Mouse (Mus musculus) heart, postnatal 4 days (tissue): ENCODE results near the gene Zmat5. TPM values are rescaled to one million over a fixed set of nuclear protein-coding genes. Genes with fewer than 3 reads are reported as not detected.
"Not testable (repeated sequence)": the region's sequence is repeated elsewhere in the genome, so short reads cannot be mapped to it uniquely, and the experiment has no call there.

Source experiments
- DNase-seq: peaks from one replicate; pipeline ENCODE4 v3.0.0; 2021
- total RNA-seq, 2 experiments: library from RNA; stranded (reverse); gene quantifications; 2 replicates each; pipeline ENCODE4 v1.2.3; 2021

Zmat5 gene
- total RNA-seq, 2 experiments from 2014 or later = 22.1 to 23.4 TPM

- no peak for DNase-seq
Observed at GRCm38 (mm10) chr11:4690353-4690752, 14.1 kb upstream of the Zmat5 start.

DNA sequence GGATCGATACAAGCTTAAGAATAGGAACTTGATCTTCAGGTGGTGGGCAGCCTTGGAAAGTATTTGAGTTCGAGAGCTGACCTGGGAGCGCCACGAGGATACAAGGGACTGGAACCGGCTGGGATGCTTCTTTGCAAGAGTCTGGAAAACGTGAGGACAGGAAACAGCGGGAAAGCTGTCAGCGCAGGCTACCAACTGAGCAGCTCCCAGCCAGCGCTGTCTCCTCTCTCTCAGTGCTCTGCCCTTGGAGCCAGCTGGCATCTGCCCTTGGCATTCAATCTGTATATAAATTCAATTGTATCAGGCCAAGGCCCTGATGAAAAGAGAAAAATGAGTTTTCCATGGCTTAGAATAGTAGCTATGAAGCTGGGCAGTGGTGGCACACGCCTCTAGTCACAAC is 13.3 kb upstream of the Zmat5 start:
- peak; percentile 24 for DNase-seq

DNA sequence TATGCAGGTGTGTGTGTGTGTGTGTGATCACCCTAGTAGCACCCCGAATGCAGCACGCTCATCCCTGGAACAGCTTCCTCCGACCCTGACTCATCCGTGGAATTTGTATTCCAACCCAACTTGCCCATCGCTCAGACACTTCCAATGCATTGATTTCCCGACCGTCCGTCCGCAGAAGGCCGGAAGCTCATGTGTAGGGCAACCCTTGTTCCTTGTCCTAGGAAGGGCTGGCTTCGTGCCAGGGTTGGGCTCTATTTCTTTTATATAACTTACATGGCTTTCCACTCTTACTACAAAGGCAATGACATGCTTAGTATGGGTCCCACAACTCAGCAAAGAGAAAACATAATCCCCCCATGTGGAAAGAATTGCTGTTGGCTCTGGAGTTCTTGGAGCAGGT is 12.3 kb upstream of the Zmat5 start:
- no peak for DNase-seq

DNA sequence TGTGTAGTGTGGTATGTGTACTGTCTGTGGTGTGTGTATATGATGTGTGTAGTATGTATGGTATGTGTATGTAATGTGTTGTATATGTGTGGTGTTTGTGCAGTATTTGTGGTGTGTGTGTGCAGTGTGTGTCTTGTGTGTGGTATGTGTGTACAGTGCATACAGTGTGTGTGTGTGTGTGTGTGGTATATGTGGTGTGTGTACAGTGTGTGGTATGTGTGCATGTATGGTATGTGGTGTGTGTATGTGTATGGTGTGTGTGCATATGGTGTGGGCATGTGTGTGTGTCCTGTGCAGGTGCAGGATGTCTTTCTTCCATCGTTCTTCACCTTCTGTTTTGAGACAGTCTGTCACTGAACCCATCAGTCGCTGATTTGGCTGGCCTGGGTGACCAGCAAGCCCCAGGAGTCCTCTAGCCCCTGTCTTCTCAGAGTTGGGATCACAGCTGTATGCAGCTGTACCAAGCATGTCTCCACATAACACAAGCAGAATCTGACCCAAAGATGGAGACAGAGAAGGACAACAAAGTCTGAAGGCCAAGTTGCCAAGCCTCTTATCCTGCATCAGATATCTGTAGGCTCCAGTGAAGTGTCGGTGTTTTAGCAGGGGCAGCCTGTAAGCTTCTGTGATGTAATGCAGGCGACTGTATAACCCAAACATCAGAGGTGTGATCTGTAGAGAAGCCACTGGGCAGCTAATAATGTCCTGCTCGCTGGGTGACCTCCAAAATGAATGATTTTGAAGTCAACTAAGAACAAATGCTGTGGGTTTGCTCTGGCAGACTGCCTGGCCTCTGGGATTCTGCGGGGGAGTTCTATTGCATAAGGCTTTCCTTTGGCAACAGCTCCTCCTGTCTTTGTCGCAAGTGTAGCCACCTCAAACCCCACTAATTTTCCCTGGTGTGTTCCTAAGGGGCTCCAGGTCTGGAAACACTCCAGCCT is 7.2 kb upstream of the Zmat5 start:
- DNase-seq = peak; percentile 84

GRCm38 (mm10) chr11:4700726-4701125 is 3.8 kb upstream of the Zmat5 start:
- DNase-seq = no peak

DNA sequence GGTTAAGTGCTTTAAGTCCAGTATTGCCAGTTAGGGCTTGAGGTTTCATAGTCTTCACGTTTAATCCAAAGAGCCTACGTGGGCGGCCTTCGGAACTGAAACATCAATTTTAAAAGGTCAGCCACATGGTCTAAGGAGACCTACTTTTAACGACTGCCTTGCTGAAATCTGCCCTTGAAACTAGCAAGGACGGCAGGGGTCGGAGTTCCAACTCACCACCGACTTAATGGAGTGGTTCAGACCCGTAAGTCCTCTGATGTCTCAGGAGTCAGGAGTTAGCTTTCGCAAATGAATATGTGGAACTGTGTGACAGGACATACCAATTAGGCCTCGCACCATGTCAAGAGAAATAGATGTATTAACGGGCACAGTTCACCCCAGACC is 798 bp upstream of the Zmat5 start:
- no peak for DNase-seq

GRCm38 (mm10) chr11:4705178-4705577 is 700 bp downstream of the Zmat5 start:
- no peak for DNase-seq

- DNase-seq = not testable (repeated sequence)
Observed at GRCm38 (mm10) chr11:4710188-4710587, 5.7 kb downstream of the Zmat5 start.

DNA sequence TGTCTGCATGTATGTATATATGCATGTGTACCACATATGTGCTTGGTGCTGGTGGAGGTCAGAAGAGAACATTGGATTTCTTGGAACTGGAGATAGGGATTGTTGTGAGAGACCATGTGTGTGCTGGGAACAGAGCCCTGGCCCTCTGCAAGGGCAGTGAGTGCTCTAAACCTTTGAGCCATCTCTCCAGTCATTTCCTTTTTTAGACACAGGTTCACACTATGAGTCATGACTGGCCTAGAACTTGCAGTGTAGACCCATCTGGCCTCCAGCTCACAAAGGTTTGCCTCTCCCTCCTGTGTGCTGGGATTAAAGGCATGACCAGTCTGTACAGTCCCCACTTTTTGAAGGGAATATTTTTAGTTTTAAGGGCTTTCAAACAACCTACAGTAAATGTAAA is 8.3 kb downstream of the Zmat5 start:
- DNase-seq = no peak

DNA sequence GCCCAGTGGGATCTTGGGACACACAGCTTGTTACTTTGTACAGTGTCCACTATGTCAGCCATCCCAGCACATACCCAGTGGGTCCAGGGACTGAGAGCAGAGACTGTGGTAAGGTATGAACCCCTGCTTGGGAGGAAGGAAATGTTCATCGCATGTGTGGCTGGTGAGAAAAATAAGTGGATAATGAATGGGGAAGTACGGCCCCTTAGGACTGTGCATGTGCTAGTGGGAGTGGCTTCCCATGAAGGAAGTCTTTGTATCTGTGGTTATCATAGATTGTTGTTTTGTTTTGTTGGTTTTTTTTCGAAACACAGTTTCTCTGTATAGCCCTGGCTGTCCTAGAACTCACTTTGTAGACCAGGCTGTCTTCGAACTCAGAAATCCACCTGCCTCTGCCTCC is 10.2 kb downstream of the Zmat5 start:
- no peak for DNase-seq

GRCm38 (mm10) chr11:4715596-4715995 is 11.1 kb downstream of the Zmat5 start:
- no peak for DNase-seq

- DNase-seq = no peak
Observed at GRCm38 (mm10) chr11:4716530-4717236, 12.2 kb downstream of the Zmat5 start.

DNA sequence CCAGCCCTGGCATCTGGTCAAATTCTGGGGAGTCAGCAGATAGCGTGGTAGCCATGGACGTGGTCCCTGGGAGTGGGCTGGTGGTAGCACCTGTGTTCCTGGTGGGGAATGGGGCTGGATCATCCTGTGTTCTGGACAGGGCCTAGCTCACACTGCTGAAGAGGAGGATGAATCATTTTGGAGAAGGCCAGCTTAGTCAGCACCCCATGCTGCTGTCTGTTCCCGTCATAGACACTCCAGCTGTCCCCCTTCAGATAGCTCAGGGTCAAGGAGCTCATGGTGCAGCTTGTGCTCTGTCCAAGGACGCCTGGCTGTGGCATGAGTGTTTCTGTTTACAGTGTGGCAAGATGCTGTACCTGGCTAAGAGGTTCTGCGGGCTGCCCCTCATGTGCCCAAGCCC is 14.1 kb downstream of the Zmat5 start:
- DNase-seq = no peak

- DNase-seq = no peak
Observed at GRCm38 (mm10) chr11:4719961-4720360, 15.5 kb downstream of the Zmat5 start.

- no peak for DNase-seq
Observed at GRCm38 (mm10) chr11:4720393-4720792, 15.9 kb downstream of the Zmat5 start.

DNA sequence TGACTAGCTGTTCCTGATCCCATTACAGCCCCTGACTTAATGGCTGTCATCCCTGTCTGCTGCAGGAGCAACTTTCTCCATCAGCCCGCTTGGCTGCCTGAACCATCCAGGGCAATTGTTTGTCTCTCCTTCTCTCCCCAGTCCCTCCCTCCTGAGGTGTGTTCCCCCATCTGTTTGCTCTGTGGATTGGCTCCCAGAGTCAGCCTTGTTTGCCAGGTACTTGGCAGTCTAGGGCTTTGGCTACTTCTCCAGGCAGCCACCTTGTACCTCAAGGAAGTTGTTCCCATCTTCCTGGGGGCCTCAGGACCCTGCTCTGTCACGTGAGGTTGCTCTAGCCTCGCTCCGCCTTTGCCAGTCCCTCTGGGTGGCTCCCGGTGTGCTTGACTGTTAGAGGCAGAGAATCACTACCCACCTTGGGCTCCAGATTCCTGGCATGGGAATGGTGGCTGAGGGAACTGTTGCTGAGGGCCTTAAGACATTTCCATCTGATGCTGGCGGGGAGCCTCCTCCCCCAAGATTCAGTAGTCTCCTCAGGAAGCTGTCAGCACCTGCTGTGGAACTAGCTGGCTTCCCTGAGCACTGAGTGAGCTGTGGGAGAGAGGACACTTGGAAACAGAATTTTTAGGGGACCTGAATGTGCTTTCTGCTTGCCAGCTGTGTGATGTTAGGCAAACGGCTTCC is 16.6 kb downstream of the Zmat5 start:
- no peak for DNase-seq

- DNase-seq = no peak
Observed at GRCm38 (mm10) chr11:4721728-4722127, 17.2 kb downstream of the Zmat5 start.

DNA sequence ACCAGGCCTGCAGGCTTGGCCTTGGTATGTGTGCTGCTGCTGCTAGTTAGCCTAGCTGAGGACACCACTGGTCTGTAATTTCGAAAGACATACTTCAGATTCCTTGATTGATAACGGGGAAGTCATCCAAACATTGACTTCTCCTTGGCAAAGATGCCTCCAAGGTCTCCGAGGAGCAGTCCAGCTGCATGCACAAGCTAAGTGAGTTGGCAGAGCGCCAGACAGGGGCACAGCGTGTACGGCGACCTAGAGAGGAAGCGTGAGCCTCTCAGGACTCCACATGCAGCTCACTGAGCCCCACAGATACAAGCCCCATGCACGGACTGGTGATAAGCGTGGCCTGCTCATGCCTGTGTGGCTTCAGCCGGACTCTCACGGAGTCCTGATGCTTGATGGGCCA is 25.1 kb downstream of the Zmat5 start:
- peak; percentile 53 for DNase-seq

GRCm38 (mm10) chr11:4730096-4730495 is 25.6 kb downstream of the Zmat5 start:
- DNase-seq = no peak

GRCm38 (mm10) chr11:4730913-4731312 is 26.4 kb downstream of the Zmat5 start:
- DNase-seq = no peak

GRCm38 (mm10) chr11:4731781-4732180 is 27.3 kb downstream of the Zmat5 start:
- DNase-seq = no peak

DNA sequence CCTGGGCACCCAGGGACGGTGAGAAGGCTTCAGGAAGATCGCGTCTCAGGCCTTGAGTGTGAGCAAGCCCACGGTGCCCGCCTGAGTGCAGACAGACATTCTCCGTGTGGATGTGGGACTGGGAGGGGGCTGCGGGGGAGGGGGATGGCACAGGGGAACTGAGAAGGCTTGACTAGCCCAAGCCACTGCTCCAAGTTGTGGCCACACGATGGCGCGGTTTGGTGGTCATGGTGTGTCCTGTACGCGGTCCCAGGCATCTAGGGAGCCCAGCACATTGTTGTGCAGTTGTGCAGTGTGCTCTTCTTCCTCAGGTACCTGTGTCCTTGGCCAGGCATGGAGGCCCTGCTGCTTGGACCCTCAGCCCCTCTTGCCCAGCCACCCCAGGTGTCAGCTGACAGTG is 29.7 kb downstream of the Zmat5 start:
- DNase-seq = no peak

DNA sequence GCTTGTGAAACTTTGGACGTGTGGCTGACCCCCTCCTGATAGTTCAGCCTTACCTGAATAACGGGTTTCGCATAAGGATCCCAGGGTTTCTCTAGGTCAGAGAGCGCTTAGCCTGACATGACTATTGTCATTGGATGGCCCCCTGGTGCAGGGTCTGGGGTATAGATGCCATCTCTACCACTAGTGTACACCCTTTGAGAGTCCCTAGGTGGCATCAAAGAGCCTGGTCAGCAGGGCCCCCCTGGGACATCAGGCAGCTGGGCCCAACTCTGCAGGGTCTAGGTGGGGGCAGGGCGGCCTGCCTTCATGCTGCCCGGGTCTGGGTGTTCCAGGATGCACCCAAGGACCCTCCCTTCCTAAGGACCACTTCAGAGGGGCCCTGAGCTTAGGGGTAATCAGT is 31.9 kb downstream of the Zmat5 start:
- no peak for DNase-seq
